Mouse (Mus musculus) MN1 (cell line): ENCODE data around the gene Ivns1abp.
A peak's percentile ranks its signal among the peaks of the same experiment; 100 is the strongest.
"Not testable (repeated sequence)": the region's sequence is repeated elsewhere in the genome, so short reads cannot be mapped to it uniquely, and the experiment has no call there.

Source experiments
- DNase-seq: peaks from one replicate; pipeline ENCODE4 v3.0.0-alpha.2; 2016; ENCODE audit warnings: low spot score

Ivns1abp gene

DNA sequence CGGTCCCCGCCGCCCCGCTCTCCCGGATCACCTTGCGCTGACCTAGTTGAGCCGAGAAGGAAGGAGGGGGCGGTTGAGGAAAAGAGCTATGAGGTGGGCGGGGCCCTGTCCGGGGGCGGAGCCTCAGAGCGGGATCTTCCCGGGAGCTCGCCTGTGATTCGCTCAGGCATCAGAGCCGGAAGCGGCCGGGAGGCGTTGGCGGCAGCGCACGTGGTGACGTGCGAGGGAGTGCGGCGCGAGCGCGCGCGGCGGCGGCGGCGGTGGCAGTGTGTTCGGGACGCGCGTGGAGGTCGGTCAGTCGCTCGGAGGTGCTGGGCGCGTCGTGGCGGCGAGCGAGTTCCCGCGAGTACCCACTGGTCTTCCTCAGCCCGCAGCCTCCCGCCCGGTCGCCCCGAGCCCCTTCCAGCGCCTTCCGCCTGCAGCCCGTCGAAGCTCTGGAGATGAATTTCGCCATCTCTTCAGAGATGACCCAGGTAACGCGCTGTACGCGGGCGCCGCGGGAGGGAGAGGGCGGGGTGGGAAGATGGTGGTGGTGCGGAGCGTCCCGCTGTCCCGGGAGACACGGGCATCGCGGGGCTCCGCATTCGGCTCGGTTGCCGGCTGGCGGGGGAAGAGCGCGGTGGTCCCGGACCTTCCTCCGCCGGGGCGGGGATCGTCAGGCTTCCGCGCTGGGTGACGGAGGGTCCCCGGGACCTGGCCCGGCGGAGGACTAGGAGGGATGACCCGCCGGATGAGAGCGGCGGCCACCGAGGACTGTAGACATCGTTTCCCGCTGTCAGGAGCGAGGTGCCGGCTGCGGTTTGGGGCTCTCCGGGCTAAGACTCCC is at the start of gene Ivns1abp:
Gene Ivns1abp (plus strand): TSS at position 195 of the 826 bp plus-strand sequence.
- DNase-seq: peak; percentile 98

DNA sequence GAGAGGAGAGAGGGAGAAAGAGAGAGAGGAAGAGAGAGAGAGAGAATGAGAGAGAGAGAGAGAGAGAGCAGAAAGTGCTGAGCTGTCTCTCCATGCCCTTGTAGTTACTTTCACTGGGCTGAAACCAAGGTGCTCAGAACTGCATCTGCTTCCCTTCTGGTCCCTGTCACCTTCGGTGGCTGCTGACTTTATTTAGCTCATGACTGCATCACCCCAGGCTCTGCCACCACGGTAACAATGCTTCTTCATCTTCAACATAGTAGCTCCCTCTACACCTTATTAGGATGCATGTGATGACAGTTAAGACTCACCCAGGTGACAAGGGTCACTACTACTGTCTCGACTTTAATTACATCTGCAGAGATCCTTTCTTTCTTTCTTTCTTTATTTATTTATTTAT is 48.8 kb upstream of the Ivns1abp start:
- DNase-seq: no peak

- no peak for DNase-seq
Observed at GRCm38 (mm10) chr1:151296621-151297020, 47.7 kb upstream of the Ivns1abp start.

DNA sequence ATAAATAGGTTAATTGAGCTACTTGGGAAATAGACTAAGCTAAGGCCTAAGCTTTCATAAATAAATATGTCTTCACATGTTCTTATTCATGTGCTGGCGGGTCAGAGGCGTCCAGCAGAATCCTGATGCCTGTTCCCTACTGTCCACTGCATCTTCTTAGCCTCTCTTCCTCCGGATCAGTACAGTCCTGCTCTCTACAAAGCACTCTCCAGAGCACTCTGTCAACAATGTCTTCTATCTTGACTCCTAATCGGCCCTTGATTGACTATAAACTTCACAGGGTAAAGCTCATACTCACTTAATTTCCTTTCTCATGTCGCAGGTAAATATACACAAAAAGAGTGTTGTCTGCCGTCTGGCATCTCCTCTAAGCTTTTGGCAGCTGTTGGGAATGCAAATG is 47.3 kb upstream of the Ivns1abp start:
- DNase-seq: no peak

- DNase-seq: no peak
Observed at GRCm38 (mm10) chr1:151297596-151297995, 46.7 kb upstream of the Ivns1abp start.

DNA sequence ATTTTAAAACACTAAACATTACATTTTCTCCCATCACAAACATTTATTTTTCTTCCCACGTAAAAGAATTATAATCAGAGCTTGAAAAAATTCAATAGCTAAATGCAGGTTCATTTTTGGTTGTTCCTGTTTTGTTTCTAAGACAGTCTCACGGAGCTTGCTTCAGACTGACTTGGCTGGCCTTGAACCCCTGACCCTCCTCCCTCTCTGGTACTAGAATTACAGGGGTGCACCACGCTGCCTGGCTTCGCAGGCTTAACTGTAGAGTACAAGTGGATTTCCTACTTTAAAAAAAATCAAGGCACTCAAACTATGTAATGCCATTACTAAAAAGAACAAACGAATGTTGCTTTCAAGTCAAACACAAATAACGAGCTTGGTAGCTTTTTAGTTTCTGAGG is 42.8 kb upstream of the Ivns1abp start:
- no peak for DNase-seq

DNA sequence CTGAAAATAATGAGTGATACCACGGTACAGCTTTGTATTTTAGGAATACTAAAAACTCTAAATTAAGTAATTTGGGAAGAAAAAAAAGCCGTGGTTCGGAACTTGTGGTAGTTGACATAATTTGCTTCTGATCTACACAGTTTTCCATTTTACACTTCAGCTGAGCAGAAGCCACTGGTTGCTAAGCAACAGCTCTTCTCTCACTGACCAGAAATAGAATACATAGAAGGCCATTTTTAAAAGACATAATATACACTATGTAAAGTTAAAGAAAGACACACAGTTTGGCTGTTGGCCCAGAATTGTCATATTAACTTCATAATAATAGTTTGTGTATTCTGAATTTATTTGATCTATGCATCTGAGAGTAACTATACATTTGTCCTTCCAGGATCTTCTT is 42.4 kb upstream of the Ivns1abp start:
- no peak for DNase-seq

- DNase-seq: no peak
Observed at GRCm38 (mm10) chr1:151303265-151303664, 41.0 kb upstream of the Ivns1abp start.

DNA sequence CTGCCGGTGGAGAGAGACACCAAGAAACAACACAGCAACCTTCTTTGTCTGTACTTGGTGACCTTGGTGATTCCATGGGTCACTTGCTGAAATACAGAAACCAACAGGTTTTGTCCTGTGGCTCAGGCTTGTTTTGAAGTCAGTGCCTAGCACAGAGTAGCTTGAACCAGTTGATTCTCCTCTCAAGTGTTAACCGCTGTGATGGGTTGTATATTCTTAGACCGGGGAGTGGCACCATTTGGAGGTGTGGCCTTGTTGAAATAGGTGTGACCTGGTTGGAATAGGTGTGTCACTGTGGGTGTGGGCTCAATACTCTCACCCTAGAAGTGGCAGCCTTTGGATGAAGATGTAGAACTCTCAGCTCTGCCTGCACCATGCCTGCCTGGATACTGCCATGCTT is 39.3 kb upstream of the Ivns1abp start:
- not testable (repeated sequence) for DNase-seq

DNA sequence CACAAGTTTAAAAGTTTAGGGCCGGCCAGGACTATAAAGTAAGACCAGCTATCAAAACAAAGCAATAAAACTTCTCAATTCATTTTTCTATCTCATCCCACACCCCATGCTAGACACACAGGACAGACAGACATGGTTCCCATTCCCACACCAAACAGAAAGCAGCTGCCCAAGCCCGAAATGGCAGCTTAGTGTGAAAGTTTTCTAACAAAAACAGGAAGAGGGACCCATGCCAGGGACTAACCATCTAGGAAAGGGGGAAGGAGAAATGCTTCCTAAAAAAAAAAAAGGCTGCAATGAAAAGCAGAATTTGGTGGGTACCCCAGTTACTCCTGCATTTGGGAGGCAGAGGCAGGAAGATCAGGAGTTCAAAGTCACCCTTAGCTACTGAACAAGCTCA is 37.2 kb upstream of the Ivns1abp start:
- no peak for DNase-seq

GRCm38 (mm10) chr1:151307821-151308220 is 36.5 kb upstream of the Ivns1abp start:
- DNase-seq: no peak

- no peak for DNase-seq
Observed at GRCm38 (mm10) chr1:151308508-151308907, 35.8 kb upstream of the Ivns1abp start.

- no peak for DNase-seq
Observed at GRCm38 (mm10) chr1:151310511-151310910, 33.8 kb upstream of the Ivns1abp start.

GRCm38 (mm10) chr1:151311379-151311778 is 32.9 kb upstream of the Ivns1abp start:
- DNase-seq: no peak

GRCm38 (mm10) chr1:151319267-151319666 is 25.0 kb upstream of the Ivns1abp start:
- no peak for DNase-seq

DNA sequence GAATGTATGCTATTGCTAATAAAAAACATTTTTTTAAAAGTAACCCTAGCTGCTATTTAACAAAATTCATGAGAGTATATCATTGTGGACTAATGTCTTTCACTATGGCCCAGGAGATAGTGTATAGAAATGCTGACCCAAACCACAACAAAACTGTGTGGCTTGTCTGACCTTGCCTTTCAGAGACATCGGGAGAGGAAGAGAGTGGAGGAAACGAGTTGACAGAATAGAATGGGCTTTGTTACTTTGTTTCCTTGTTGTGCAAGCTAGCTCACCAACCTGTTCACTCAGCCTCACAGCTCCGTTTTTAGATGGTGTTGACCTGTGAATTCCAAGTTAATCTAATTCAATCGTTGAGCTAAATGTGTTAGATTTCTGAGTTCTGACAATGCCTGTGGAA is 23.9 kb upstream of the Ivns1abp start:
- no peak for DNase-seq

DNA sequence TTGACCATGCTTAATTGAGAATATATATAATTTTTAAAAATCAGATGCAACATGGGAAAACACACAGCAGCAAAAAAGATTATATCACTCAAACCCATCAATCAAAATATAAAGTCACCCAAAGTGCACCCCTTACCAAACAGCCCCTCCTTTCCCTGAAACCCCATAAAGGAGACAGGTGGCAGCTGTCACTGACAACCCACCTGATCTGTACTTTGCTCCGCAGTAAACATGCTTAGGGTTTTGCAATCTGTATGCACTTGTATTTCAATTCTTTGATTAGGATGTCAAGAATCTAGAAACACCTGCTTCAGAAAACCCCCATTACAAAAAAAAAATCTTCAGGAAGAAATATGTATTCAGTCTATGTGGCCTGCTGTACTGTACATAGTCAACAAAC is 18.9 kb upstream of the Ivns1abp start:
- no peak for DNase-seq

DNA sequence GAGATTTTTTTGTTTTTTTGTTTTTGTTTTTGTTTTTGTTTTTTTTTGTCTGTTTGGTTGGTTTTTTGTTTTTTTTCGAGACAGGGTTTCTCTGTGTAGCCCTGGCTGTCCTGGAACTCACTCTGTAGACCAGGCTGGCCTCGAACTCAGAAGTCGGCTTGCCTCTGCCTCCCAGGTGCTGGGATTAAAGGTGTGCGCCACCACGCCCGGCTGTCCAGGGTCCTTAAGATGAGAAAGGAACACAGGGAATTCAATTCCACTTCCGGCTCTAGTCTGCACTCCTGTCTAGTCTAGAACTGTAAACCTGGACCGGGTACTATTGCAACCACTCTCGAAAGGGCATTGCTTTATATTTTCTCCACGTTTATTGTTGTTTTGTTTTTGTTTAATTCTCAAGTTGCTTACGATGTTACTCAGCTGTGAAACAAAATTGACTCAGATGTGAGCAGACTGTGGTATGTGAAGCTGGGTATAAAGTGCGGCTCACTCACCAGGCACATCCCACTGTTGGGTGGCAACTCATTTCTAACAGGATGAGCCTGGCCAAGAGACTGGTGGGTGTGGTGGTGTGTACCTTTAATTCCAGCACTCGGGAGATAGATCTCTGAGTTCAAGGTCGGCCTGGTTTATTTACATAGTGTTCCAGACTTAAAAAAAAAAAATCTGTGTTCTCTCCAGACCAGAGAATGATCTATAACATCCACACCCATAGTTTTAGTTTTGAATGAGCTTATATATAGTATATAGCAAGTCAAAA is 15.8 kb upstream of the Ivns1abp start:
- DNase-seq: no peak

- DNase-seq: no peak
Observed at GRCm38 (mm10) chr1:151329601-151330000, 14.7 kb upstream of the Ivns1abp start.

- no peak for DNase-seq
Observed at GRCm38 (mm10) chr1:151332819-151333218, 11.5 kb upstream of the Ivns1abp start.

DNA sequence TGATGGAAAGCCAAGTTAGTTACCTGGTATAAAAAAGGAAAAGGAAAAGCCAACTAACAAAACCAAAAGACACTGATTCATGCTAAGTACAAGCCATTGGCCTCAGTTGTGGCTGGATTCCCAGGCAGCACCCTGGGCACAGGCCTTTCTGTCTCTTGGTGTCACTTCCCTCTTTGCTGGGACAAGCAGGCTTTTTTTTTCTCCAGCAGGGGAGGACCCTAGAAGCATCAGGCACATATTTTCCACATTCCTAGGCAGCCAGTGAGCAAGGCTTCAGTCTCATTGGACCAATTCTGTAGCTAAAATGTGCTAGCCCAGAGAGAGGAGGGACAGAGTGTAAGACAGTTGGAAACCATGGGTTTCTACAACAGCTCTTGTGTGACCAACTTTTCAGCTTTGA is 6.0 kb upstream of the Ivns1abp start:
- no peak for DNase-seq

DNA sequence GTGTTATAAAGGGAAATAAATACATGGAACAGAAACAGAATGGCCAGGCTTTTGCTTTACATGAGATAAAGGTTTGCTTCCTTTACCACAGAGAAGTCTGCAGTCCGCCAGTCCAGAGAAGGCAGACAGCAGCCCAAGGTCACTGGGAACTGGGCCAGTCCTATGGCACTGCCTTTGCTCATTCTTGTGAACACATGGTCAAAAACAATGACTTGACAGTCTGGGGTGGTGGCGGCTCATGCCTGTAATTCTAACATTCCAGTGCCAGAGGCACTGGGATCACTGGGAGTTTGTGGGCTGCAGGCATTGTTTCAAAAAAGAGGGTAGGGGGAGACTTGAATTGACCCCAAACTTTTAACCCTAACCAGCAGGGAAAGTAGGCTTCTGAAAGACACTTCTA is 5.3 kb upstream of the Ivns1abp start:
- DNase-seq: no peak

- DNase-seq: no peak
Observed at GRCm38 (mm10) chr1:151341321-151342044, 2.8 kb upstream of the Ivns1abp start.
